Mouse (Mus musculus): Measurements from ENCODE around the gene Gm42906. TPM values are rescaled to one million over a fixed set of nuclear protein-coding genes. Genes with fewer than 3 reads are reported as not detected.
A peak's percentile ranks its signal among the peaks of the same experiment; 100 is the strongest.

The Gm42906 gene
- not detected in 2 replicates for polyA plus RNA-seq (2015; fragmentation: Nextera tagmentation; extraction: Ambion mirVana)

DNA sequence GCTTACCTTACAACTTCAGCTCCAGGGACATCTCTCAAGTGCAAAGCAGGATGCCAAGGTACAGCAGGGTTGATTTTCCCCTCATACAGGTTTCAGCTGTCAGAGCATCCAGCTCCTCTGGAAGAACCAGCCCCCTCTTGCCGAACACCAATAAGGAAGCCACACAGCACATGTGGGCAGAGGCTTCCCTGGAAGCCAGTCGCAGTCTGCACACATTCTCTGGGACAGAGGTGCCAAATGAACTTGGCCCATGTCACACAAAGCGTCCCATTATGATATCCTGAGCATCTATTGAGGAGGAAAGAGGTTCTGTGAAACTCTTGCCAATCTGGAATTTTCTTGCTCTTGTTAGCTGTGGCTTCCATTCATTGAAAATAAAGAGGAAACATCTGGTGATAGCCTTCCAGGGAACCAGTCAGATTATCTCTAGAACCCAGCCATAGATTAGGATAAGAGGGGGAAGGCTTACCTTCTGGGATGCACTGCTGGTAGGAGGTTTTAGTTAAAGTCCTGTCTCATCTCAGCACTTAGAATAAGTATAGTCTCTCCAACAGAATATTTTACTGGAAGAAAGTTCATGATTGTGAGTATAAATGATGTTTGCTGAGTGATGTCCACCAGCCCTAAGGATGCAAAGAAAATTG lies at the start of gene Gm42906:
TSS of gene Gm42906 (minus strand) at position 51 of the 644 bp plus-strand sequence.
- no peak within 1 kb of the TSS for H3K9ac ChIP-seq (ENCODE audit: low read length)
- no peak within 1 kb of the TSS for H3K4me2 ChIP-seq (ENCODE audit: low read depth, low read length)
- no peaks in the 10 kb centered on the region for H3K9me3 ChIP-seq (ENCODE audit: control insufficient read depth, low read length)
- H3K4me3 ChIP-seq (ENCODE audit: low read length), result no peak within 1 kb of the TSS
- WGBS, result 45% methylated on average over 3 of the region's 3 CpGs
- ATAC-seq (ENCODE audit: low read depth), result no peak
- H3K27me3 ChIP-seq (ENCODE audit: control insufficient read depth, insufficient read depth, low read depth, low read length), result no peaks in the 10 kb centered on the region
- peaks cover 13% of the 10 kb centered on the region for H3K4me1 ChIP-seq (replicated peaks; ENCODE audit: control insufficient read depth, insufficient read depth, low read length)
- H3K27ac ChIP-seq (ENCODE audit: low read length), result 0 out of 2 replicates have a peak within 1 kb of the TSS, but pooled peaks have one; percentile 44
- H3K36me3 ChIP-seq (ENCODE audit: control insufficient read depth, insufficient read depth, low read length), result no peaks in the 10 kb centered on the region

- ATAC-seq (ENCODE audit: low read depth), result no peak
Observed at GRCm38 (mm10) chr5:151445695-151446094, 17.7 kb upstream of the Gm42906 start.

DNA sequence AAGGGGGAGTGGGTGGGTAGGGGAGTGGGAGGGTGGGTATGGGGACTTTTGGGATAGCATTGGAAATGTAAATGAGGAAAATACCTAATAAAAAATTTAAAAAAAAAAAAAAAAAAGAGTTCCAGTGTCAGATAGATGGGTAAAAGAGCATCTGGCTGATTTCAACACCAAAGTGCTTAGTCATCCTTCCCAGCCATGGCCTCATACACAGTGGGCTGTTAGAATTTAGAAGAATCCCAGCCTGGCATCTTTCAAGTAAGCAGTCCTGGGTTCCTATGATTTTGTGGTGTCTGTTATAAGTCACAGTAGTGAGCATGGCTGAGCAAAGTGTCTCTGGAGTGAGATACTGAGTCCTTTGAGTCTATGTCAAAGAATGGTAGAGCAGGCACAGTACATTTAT lies 7.1 kb upstream of the Gm42906 start:
- Histone ChIP-seq H3K27me3 (ENCODE audit: control insufficient read depth, insufficient read depth, low read depth, low read length) (no peaks in the 10 kb centered on the region), H3K27ac (ENCODE audit: low read length) (no peak overlapping the region), H3K36me3 (ENCODE audit: control insufficient read depth, insufficient read depth, low read length) (no peaks in the 10 kb centered on the region), H3K9ac (ENCODE audit: low read length) (no peak overlapping the region), H3K4me3 (ENCODE audit: low read length) (no peak overlapping the region), H3K4me2 (ENCODE audit: low read depth, low read length) (no peak overlapping the region), H3K9me3 (ENCODE audit: control insufficient read depth, low read length) (no peaks in the 10 kb centered on the region), H3K4me1 (replicated peaks; ENCODE audit: control insufficient read depth, insufficient read depth, low read length) (no peaks in the 10 kb centered on the region)
- no peak for ATAC-seq (ENCODE audit: low read depth)

More at GRCm38 (mm10) chr5:151445695-151446094, 17.7 kb upstream of the Gm42906 start:
- Histone ChIP-seq H3K4me3 (ENCODE audit: low read length) (no peak overlapping the region), H3K27ac (ENCODE audit: low read length) (no peak overlapping the region), H3K4me1 (replicated peaks; ENCODE audit: control insufficient read depth, insufficient read depth, low read length) (no peaks in the 10 kb centered on the region), H3K9me3 (ENCODE audit: control insufficient read depth, low read length) (no peaks in the 10 kb centered on the region), H3K27me3 (ENCODE audit: control insufficient read depth, insufficient read depth, low read depth, low read length) (no peaks in the 10 kb centered on the region), H3K36me3 (ENCODE audit: control insufficient read depth, insufficient read depth, low read length) (no peaks in the 10 kb centered on the region), H3K9ac (ENCODE audit: low read length) (no peak overlapping the region), H3K4me2 (ENCODE audit: low read depth, low read length) (no peak overlapping the region)

- H3K4me2 ChIP-seq (ENCODE audit: low read depth, low read length), result no peak overlapping the region
- H3K27ac ChIP-seq (ENCODE audit: low read length), result peak overlapping the region; percentile 44; the same call in 1 of the 2 replicates
- 25% methylated on average over 3 of the region's 3 CpGs for WGBS
- peak; percentile 77 for ATAC-seq (ENCODE audit: low read depth)
- no peaks in the 10 kb centered on the region for H3K9me3 ChIP-seq (ENCODE audit: control insufficient read depth, low read length)
- H3K4me1 ChIP-seq (replicated peaks; ENCODE audit: control insufficient read depth, insufficient read depth, low read length), result peaks cover 21% of the 10 kb centered on the region
- H3K4me3 ChIP-seq (ENCODE audit: low read length), result no peak overlapping the region
- no peak overlapping the region for H3K9ac ChIP-seq (ENCODE audit: low read length)
- no peaks in the 10 kb centered on the region for H3K27me3 ChIP-seq (ENCODE audit: control insufficient read depth, insufficient read depth, low read depth, low read length)
- H3K36me3 ChIP-seq (ENCODE audit: control insufficient read depth, insufficient read depth, low read length), result no peaks in the 10 kb centered on the region
Observed at GRCm38 (mm10) chr5:151426466-151426865, 1.5 kb downstream of the Gm42906 start.

DNA sequence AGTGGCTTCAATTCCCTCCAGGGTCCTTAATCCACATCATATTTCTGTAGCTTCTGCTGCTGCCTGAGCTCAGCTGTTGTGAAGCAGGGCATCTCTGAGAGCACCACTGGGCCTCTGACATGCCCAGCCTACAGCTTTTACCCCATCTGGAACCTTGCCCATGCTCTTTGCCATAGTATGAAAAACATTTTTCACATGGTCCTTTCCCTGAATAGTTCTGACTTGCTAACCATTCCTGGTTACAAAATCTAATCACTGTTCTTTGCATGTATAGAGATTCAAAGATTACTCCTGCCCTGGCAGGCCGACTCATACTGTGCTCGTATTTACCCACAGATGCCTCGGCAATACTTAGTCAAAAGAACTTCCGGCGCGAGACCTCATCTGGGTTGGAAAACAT lies 5.3 kb downstream of the Gm42906 start:
- Histone ChIP-seq H3K9me3 (ENCODE audit: control insufficient read depth, low read length) (no peaks in the 10 kb centered on the region), H3K9ac (ENCODE audit: low read length) (no peak overlapping the region), H3K36me3 (ENCODE audit: control insufficient read depth, insufficient read depth, low read length) (no peaks in the 10 kb centered on the region), H3K27ac (ENCODE audit: low read length) (peak overlapping the region; percentile 45; the same call in 1 of the 2 replicates), H3K4me3 (ENCODE audit: low read length) (no peak overlapping the region), H3K27me3 (ENCODE audit: control insufficient read depth, insufficient read depth, low read depth, low read length) (no peaks in the 10 kb centered on the region), H3K4me1 (replicated peaks; ENCODE audit: control insufficient read depth, insufficient read depth, low read length) (peaks cover 21% of the 10 kb centered on the region), H3K4me2 (ENCODE audit: low read depth, low read length) (no peak overlapping the region)
- 77% methylated on average over 6 of the region's 6 CpGs for WGBS
- ATAC-seq (ENCODE audit: low read depth), result no peak

GRCm38 (mm10) chr5:151421859-151422258 lies 6.1 kb downstream of the Gm42906 start:
- Histone ChIP-seq H3K36me3 (ENCODE audit: control insufficient read depth, insufficient read depth, low read length) (no peaks in the 10 kb centered on the region), H3K9me3 (ENCODE audit: control insufficient read depth, low read length) (no peaks in the 10 kb centered on the region), H3K4me1 (replicated peaks; ENCODE audit: control insufficient read depth, insufficient read depth, low read length) (peaks cover 20% of the 10 kb centered on the region), H3K4me2 (ENCODE audit: low read depth, low read length) (0 out of 2 replicates have a peak overlapping the region, but pooled peaks have one; percentile 8), H3K4me3 (ENCODE audit: low read length) (no peak overlapping the region), H3K9ac (ENCODE audit: low read length) (no peak overlapping the region), H3K27ac (ENCODE audit: low read length) (no peak overlapping the region), H3K27me3 (ENCODE audit: control insufficient read depth, insufficient read depth, low read depth, low read length) (no peaks in the 10 kb centered on the region)
- WGBS, result 32% methylated on average over 7 of the region's 7 CpGs
- no peak for ATAC-seq (ENCODE audit: low read depth)

- 88% methylated on average over 2 of the region's 2 CpGs for WGBS
- Histone ChIP-seq H3K27me3 (ENCODE audit: control insufficient read depth, insufficient read depth, low read depth, low read length) (no peaks in the 10 kb centered on the region), H3K4me2 (ENCODE audit: low read depth, low read length) (no peak overlapping the region), H3K36me3 (ENCODE audit: control insufficient read depth, insufficient read depth, low read length) (no peaks in the 10 kb centered on the region), H3K4me1 (replicated peaks; ENCODE audit: control insufficient read depth, insufficient read depth, low read length) (peaks cover 8% of the 10 kb centered on the region), H3K9me3 (ENCODE audit: control insufficient read depth, low read length) (no peaks in the 10 kb centered on the region), H3K4me3 (ENCODE audit: low read length) (no peak overlapping the region), H3K27ac (ENCODE audit: low read length) (no peak overlapping the region), H3K9ac (ENCODE audit: low read length) (no peak overlapping the region)
- no peak for ATAC-seq (ENCODE audit: low read depth)
Observed at GRCm38 (mm10) chr5:151418551-151418950, 9.4 kb downstream of the Gm42906 start.

- 40% methylated on average over 2 of the region's 2 CpGs for WGBS
- Histone ChIP-seq H3K27me3 (ENCODE audit: control insufficient read depth, insufficient read depth, low read depth, low read length) (no peaks in the 10 kb centered on the region), H3K9me3 (ENCODE audit: control insufficient read depth, low read length) (no peaks in the 10 kb centered on the region), H3K9ac (ENCODE audit: low read length) (no peak overlapping the region), H3K27ac (ENCODE audit: low read length) (no peak overlapping the region), H3K4me2 (ENCODE audit: low read depth, low read length) (no peak overlapping the region), H3K4me1 (replicated peaks; ENCODE audit: control insufficient read depth, insufficient read depth, low read length) (peaks cover 17% of the 10 kb centered on the region), H3K4me3 (ENCODE audit: low read length) (no peak overlapping the region), H3K36me3 (ENCODE audit: control insufficient read depth, insufficient read depth, low read length) (no peaks in the 10 kb centered on the region)
- no peak for ATAC-seq (ENCODE audit: low read depth)
Observed at GRCm38 (mm10) chr5:151417421-151418038, 10.4 kb downstream of the Gm42906 start.

GRCm38 (mm10) chr5:151416988-151417387 lies 11.0 kb downstream of the Gm42906 start:
- 3% methylated on average over 1 of the region's 1 CpGs for WGBS
- no peak overlapping the region for H3K4me3 ChIP-seq (ENCODE audit: low read length)
- no peak overlapping the region for H3K4me2 ChIP-seq (ENCODE audit: low read depth, low read length)
- no peak overlapping the region for H3K9ac ChIP-seq (ENCODE audit: low read length)
- peaks cover 16% of the 10 kb centered on the region for H3K4me1 ChIP-seq (replicated peaks; ENCODE audit: control insufficient read depth, insufficient read depth, low read length)
- no peaks in the 10 kb centered on the region for H3K36me3 ChIP-seq (ENCODE audit: control insufficient read depth, insufficient read depth, low read length)
- H3K27ac ChIP-seq (ENCODE audit: low read length), result no peak overlapping the region
- H3K9me3 ChIP-seq (ENCODE audit: control insufficient read depth, low read length), result no peaks in the 10 kb centered on the region
- no peak for ATAC-seq (ENCODE audit: low read depth)
- H3K27me3 ChIP-seq (ENCODE audit: control insufficient read depth, insufficient read depth, low read depth, low read length), result no peaks in the 10 kb centered on the region

Measured in lung, embryonic 16.5 days (tissue).